8 mouse cellular contexts compared by ENCODE assay signal in genomic region chr5:149050588-149051160, GRCm38 (mm10). TPM values are rescaled to one million over a fixed set of nuclear protein-coding genes. Genes with fewer than 3 reads are reported as not detected.
DNase-seq lines count a peak whose midpoint lies in the region; ATAC-seq lines count a peak whose summit lies in the region.

No protein-coding gene starts in this region.

- H3K27me3 ChIP-seq in lung, embryonic 15.5 days, result no peaks in the 10 kb centered on the region
- no peaks in the 10 kb centered on the region for H3K27me3 ChIP-seq in embryonic facial prominence, embryonic 14.5 days (replicated peaks; ENCODE audit: control insufficient read depth, insufficient read depth, low read length)
- no peaks in the 10 kb centered on the region for H3K27me3 ChIP-seq in intestine, embryonic 15.5 days (replicated peaks)
- H3K27me3 ChIP-seq in neural tube, embryonic 15.5 days (replicated peaks), result no peaks in the 10 kb centered on the region

- WGBS in lung, embryonic 15.5 days, result 6% methylated on average over 10 of the region's 10 CpGs
- 12% methylated on average over 10 of the region's 10 CpGs for WGBS in embryonic facial prominence, embryonic 14.5 days
- 10% methylated on average over 10 of the region's 10 CpGs for WGBS in intestine, embryonic 15.5 days
- WGBS in neural tube, embryonic 15.5 days, result 23% methylated on average over 10 of the region's 10 CpGs

- no peak for ATAC-seq in lung, embryonic 15.5 days (ENCODE audit: borderline replicate concordance, extremely low read depth, low FRiP score, low TSS enrichment)
- no peak for ATAC-seq in embryonic facial prominence, embryonic 14.5 days (ENCODE audit: low read depth)
- no peak for ATAC-seq in intestine, embryonic 15.5 days
- ATAC-seq in neural tube, embryonic 15.5 days (ENCODE audit: low FRiP score), result no peak
- ATAC-seq in activated CD4-positive, CD25-positive, alpha-beta regulatory T cell, adult 4 months, result no peak

- H3K36me3 ChIP-seq in lung, embryonic 15.5 days, result peaks cover 27% of the 10 kb centered on the region
- H3K36me3 ChIP-seq in embryonic facial prominence, embryonic 14.5 days (ENCODE audit: control insufficient read depth, insufficient read depth, low read length), result peaks cover 28% of the 10 kb centered on the region
- peaks cover 11% of the 10 kb centered on the region for H3K36me3 ChIP-seq in intestine, embryonic 15.5 days
- peaks cover 15% of the 10 kb centered on the region for H3K36me3 ChIP-seq in neural tube, embryonic 15.5 days

- peak overlapping the region; percentile 77 for H3K4me3 ChIP-seq in lung, embryonic 15.5 days
- peak overlapping the region; percentile 71 for H3K4me3 ChIP-seq in embryonic facial prominence, embryonic 14.5 days (ENCODE audit: low read depth, low read length)
- H3K4me3 ChIP-seq in intestine, embryonic 15.5 days (replicated peaks), result peak overlapping the region; percentile 85
- peak overlapping the region; percentile 68 for H3K4me3 ChIP-seq in neural tube, embryonic 15.5 days (replicated peaks)

- H3K4me2 ChIP-seq in lung, embryonic 15.5 days, result peak overlapping the region; percentile 73
- H3K4me2 ChIP-seq in embryonic facial prominence, embryonic 14.5 days (ENCODE audit: low read depth, low read length), result peak overlapping the region; percentile 78
- peak overlapping the region; percentile 72 for H3K4me2 ChIP-seq in intestine, embryonic 15.5 days (replicated peaks)
- peak overlapping the region; percentile 61 for H3K4me2 ChIP-seq in neural tube, embryonic 15.5 days

- DNase-seq in lung, postnatal 14 days, result no peak
- no peak for DNase-seq in embryonic facial prominence, embryonic 14.5 days (ENCODE audit: low spot score)
- no peak for DNase-seq in cerebellum, postnatal 25 days
- no peak for DNase-seq in spleen, postnatal 4 days (ENCODE audit: low spot score in 2 of 2)

- H3K4me1 ChIP-seq in lung, embryonic 15.5 days, result peaks cover 22% of the 10 kb centered on the region
- H3K4me1 ChIP-seq in embryonic facial prominence, embryonic 14.5 days (ENCODE audit: control insufficient read depth, insufficient read depth, low read length), result peaks cover 3% of the 10 kb centered on the region; the same call in 1 of the 2 replicates
- peaks cover 7% of the 10 kb centered on the region; the same call in 1 of the 2 replicates for H3K4me1 ChIP-seq in intestine, embryonic 15.5 days (replicated peaks)
- H3K4me1 ChIP-seq in neural tube, embryonic 15.5 days, result peaks cover 19% of the 10 kb centered on the region

- no peaks in the 10 kb centered on the region for H3K9me3 ChIP-seq in lung, embryonic 15.5 days
- H3K9me3 ChIP-seq in embryonic facial prominence, embryonic 14.5 days (ENCODE audit: control insufficient read depth, low read length), result no peaks in the 10 kb centered on the region
- H3K9me3 ChIP-seq in intestine, embryonic 15.5 days, result no peaks in the 10 kb centered on the region
- no peaks in the 10 kb centered on the region for H3K9me3 ChIP-seq in neural tube, embryonic 15.5 days (replicated peaks)

- peak overlapping the region; percentile 96 for H3K9ac ChIP-seq in lung, embryonic 15.5 days
- H3K9ac ChIP-seq in embryonic facial prominence, embryonic 14.5 days (ENCODE audit: low read depth, low read length), result peak overlapping the region; percentile 99
- peak overlapping the region; percentile 96 for H3K9ac ChIP-seq in intestine, embryonic 15.5 days
- peak overlapping the region; percentile 98 for H3K9ac ChIP-seq in neural tube, embryonic 15.5 days (replicated peaks)

- H3K27ac ChIP-seq in lung, embryonic 15.5 days, result peak overlapping the region; percentile 99
- peak overlapping the region; percentile 99 for H3K27ac ChIP-seq in embryonic facial prominence, embryonic 14.5 days (replicated peaks; ENCODE audit: low read depth, low read length)
- peak overlapping the region; percentile 99 for H3K27ac ChIP-seq in intestine, embryonic 15.5 days
- 0 out of 2 replicates have a peak overlapping the region, but pooled peaks have one; percentile 98 for H3K27ac ChIP-seq in neural tube, embryonic 15.5 days (replicated peaks)

RNA-seq across cellular contexts. Expression of gene Gm42791, which starts 55.7 kb away (rescaled TPM):
- polyA plus RNA-seq in lung, embryonic 15.5 days (2015; fragmentation: Nextera tagmentation; extraction: Ambion mirVana), result 3.3 and 4.0 TPM in 2 replicates
- polyA plus RNA-seq in embryonic facial prominence, embryonic 14.5 days (2014; fragmentation: Nextera tagmentation; extraction: Ambion mirVana), result 2.2 TPM in 1 of 2 replicates, not detected in the other
- polyA plus RNA-seq in intestine, embryonic 15.5 days (2015; fragmentation: Nextera tagmentation; extraction: Ambion mirVana), result 0.57 and 2.3 TPM in 2 replicates
- 3.4 and 5.4 TPM in 2 replicates for polyA plus RNA-seq in neural tube, embryonic 15.5 days (2015; fragmentation: Nextera tagmentation; extraction: Ambion mirVana)
- polyA plus RNA-seq in activated CD4-positive, CD25-positive, alpha-beta regulatory T cell, adult 4 months (2017; shearing (Covaris generic)), result not detected
